ENCODE assay signal across 10 mouse cellular contexts in genomic region chr5:119265149-119265890, GRCm38 (mm10).
DNase-seq lines count a peak whose midpoint lies in the region; ATAC-seq and TF ChIP-seq lines count a peak whose summit lies in the region.
"Had no signal": no experiment of that assay in that cellular context is flagged by ENCODE, and none has a peak within 500 bp of the region (broad histone marks: within the 10 kb centered on the region; RNA-seq: fewer than 3 reads in every experiment).

No protein-coding gene starts in this region.

- 46% methylated on average over 20 of the region's 20 CpGs for WGBS in hindbrain, postnatal 0 days
- WGBS in hindbrain, embryonic 13.5 days, result 80% methylated on average over 20 of the region's 20 CpGs
- 56% methylated on average over 20 of the region's 20 CpGs for WGBS in stomach, embryonic 15.5 days

- H3K4me2 ChIP-seq in hindbrain, postnatal 0 days (ENCODE audit: low read depth, low read length), result peak overlapping the region; percentile 33
- no peak overlapping the region for H3K4me2 ChIP-seq in hindbrain, embryonic 13.5 days
- H3K4me2 ChIP-seq in stomach, embryonic 15.5 days, result no peak overlapping the region
- H3K4me2 ChIP-seq: liver, embryonic 15.5 days had no signal

- no peaks in the 10 kb centered on the region for H3K9me3 ChIP-seq in hindbrain, postnatal 0 days (ENCODE audit: low read length)
- 0 out of 2 replicates have a peak, but pooled peaks cover 3% of the 10 kb centered on the region for H3K9me3 ChIP-seq in hindbrain, embryonic 13.5 days
- H3K9me3 ChIP-seq in stomach, embryonic 15.5 days, result no peaks in the 10 kb centered on the region
- H3K9me3 ChIP-seq: liver, embryonic 15.5 days had no signal

- H3K27me3 ChIP-seq in hindbrain, postnatal 0 days (ENCODE audit: insufficient read depth, low read length), result no peaks in the 10 kb centered on the region
- H3K27me3 ChIP-seq in hindbrain, embryonic 13.5 days, result no peaks in the 10 kb centered on the region
- no peaks in the 10 kb centered on the region for H3K27me3 ChIP-seq in stomach, embryonic 15.5 days (replicated peaks)
- H3K27me3 ChIP-seq: liver, embryonic 15.5 days had no signal

- no peak for ATAC-seq in hindbrain, postnatal 0 days
- no peak for ATAC-seq in hindbrain, embryonic 13.5 days (ENCODE audit: low FRiP score)
- ATAC-seq in stomach, embryonic 15.5 days (ENCODE audit: insufficient read depth, low FRiP score, low read depth), result no peak; the same call in 1 of the 2 replicates

- no peak overlapping the region for H3K9ac ChIP-seq in hindbrain, postnatal 0 days (replicated peaks; ENCODE audit: low read length)
- no peak overlapping the region for H3K9ac ChIP-seq in hindbrain, embryonic 13.5 days
- H3K9ac ChIP-seq in stomach, embryonic 15.5 days, result no peak overlapping the region
- H3K9ac ChIP-seq: liver, embryonic 15.5 days had no signal

- DNase-seq in hindbrain, postnatal 0 days (ENCODE audit: low spot score), result peak; percentile 70
- DNase-seq in brain, embryonic 18.5 days (ENCODE audit: low read depth, low spot score), result peak; percentile 36
- DNase-seq in frontal cortex, postnatal 36 days (ENCODE audit: low spot score in 2 of 2), result peak; percentile 20 to 28
- DNase-seq in layer of hippocampus, adult 8-10 months (ENCODE audit: low spot score in 2 of 2), result peak; percentile 11 to 37
- no peak for DNase-seq in spleen, postnatal 36 days (ENCODE audit: low spot score in 2 of 2)
- no peak for DNase-seq in adrenal gland, adult 2 months

- H3K4me1 ChIP-seq in hindbrain, postnatal 0 days (ENCODE audit: insufficient read depth, low read length), result no peaks in the 10 kb centered on the region
- no peaks in the 10 kb centered on the region for H3K4me1 ChIP-seq in hindbrain, embryonic 13.5 days (replicated peaks)
- H3K4me1 ChIP-seq in stomach, embryonic 15.5 days, result 0 out of 2 replicates have a peak, but pooled peaks cover 3% of the 10 kb centered on the region
- H3K4me1 ChIP-seq: liver, embryonic 15.5 days had no signal

- H3K27ac ChIP-seq in hindbrain, postnatal 0 days, result peak overlapping the region; percentile 26; the same call in 1 of the 2 replicates
- H3K27ac ChIP-seq in hindbrain, embryonic 13.5 days, result no peak overlapping the region
- H3K27ac ChIP-seq in stomach, embryonic 15.5 days, result peak overlapping the region; percentile 63; the same call in 1 of the 2 replicates
- H3K27ac ChIP-seq: liver, embryonic 15.5 days had no signal

- H3K36me3 ChIP-seq in hindbrain, postnatal 0 days (ENCODE audit: insufficient read depth, low read length), result no peaks in the 10 kb centered on the region
- H3K36me3 ChIP-seq in hindbrain, embryonic 13.5 days, result no peaks in the 10 kb centered on the region
- H3K36me3 ChIP-seq in stomach, embryonic 15.5 days, result no peaks in the 10 kb centered on the region
- H3K36me3 ChIP-seq: liver, embryonic 15.5 days had no signal

- H3K4me3 ChIP-seq in hindbrain, postnatal 0 days (ENCODE audit: low read length), result no peak overlapping the region
- H3K4me3 ChIP-seq in hindbrain, embryonic 13.5 days, result no peak overlapping the region
- no peak overlapping the region for H3K4me3 ChIP-seq in stomach, embryonic 15.5 days (replicated peaks)
- H3K4me3 ChIP-seq: erythroblast, embryonic 14.5 days; liver, embryonic 15.5 days had no signal

- no peak for TF ChIP-seq CTCF in hindbrain, postnatal 0 days (IDR thresholded peaks at IDR 0.05; ENCODE audit: low read depth)

Comparison
In these comparisons a context has a peak if more than half of its experiments do, and no peak if none do; other contexts are left out.
1. DNase-seq: peak in hindbrain, postnatal 0 days (single experiment), brain, embryonic 18.5 days (single experiment), frontal cortex, postnatal 36 days (2 of 2) and layer of hippocampus, adult 8-10 months (2 of 2); none in spleen, postnatal 36 days (0 of 2) and adrenal gland, adult 2 months (single experiment).